Mouse (Mus musculus) small intestine, adult 2 months (tissue): ENCODE measurements around the gene Atp8b3. TPM values are rescaled to one million over a fixed set of nuclear protein-coding genes. Genes with fewer than 3 reads are reported as not detected.

Experiments used
- H3K27ac ChIP-seq: fragments of 200-500 bp; 2 replicates; pipeline ENCODE4 v1.5.1; 2012; ENCODE audit warnings: low read depth, low read length, control low read depth, inconsistent platforms; ENCODE audit not compliant: insufficient read depth
- H3K27me3 ChIP-seq: fragments of 200-500 bp; 2 replicates; pipeline ENCODE4 v1.6.1; 2012; ENCODE audit warnings: mild to moderate bottlenecking, moderate library complexity, low read length, inconsistent platforms; ENCODE audit not compliant: control insufficient read depth, insufficient read depth
- H3K36me3 ChIP-seq: fragments of 200-500 bp; 2 replicates; pipeline ENCODE4 v1.6.1; 2012; ENCODE audit warnings: mild to moderate bottlenecking, low read length, control low read depth, inconsistent platforms; ENCODE audit not compliant: control insufficient read depth, insufficient read depth
- H3K4me1 ChIP-seq: fragments of 200-500 bp; 2 replicates; pipeline ENCODE4 v1.6.1; 2012; ENCODE audit warnings: low read length, inconsistent platforms, mixed read lengths; ENCODE audit not compliant: control insufficient read depth, insufficient read depth, insufficient read length
- H3K4me3 ChIP-seq: fragments of 200-500 bp; 2 replicates; pipeline ENCODE4 v1.5.1; 2012; ENCODE audit warnings: low read depth, mild to moderate bottlenecking, control low read depth, inconsistent platforms, low read length, moderate library complexity
- CTCF ChIP-seq: fragments of 200-500 bp; IDR thresholded peaks from 2 replicates; pipeline ENCODE4 v1.5.1; 2012; ENCODE audit warnings: low read depth, mild to moderate bottlenecking, control low read depth, inconsistent platforms, low read length, moderate library complexity, mixed read lengths; ENCODE audit not compliant: insufficient replicate concordance, insufficient read length; ENCODE audit errors: extremely low read depth
- POLR2A ChIP-seq: fragments of 200-500 bp; IDR thresholded peaks from 2 replicates; pipeline ENCODE4 v1.6.1; 2012; ENCODE audit warnings: low read depth, mild to moderate bottlenecking, control low read depth, inconsistent platforms, low read length, moderate library complexity
- WGBS: fragments of 180-500 bp; shearing (Covaris S2); methylation state at CpG from one replicate; pipeline ENCODE4 v1.1.7; 2018; 5-methylcytosine and 5-hydroxymethylcytosine counted together
- polyA plus RNA-seq: library from polyadenylated mRNA; depleted of rRNA; stranded (reverse); fragments of >200 nt; gene quantifications from 2 replicates; pipeline ENCODE4 v1.2.3, GENCODE M21; 2012

The Atp8b3 gene
- polyA plus RNA-seq, 1 experiment = not detected

- WGBS = 87% methylated on average over 5 of the region's 5 CpGs
Measured at GRCm38 (mm10) chr10:80583047-80583446, 44.1 kb upstream of the Atp8b3 start.

GRCm38 (mm10) chr10:80578911-80579310, 40.0 kb upstream of the Atp8b3 start:
- peaks cover 8% of the 10 kb centered on the region; the same call in 1 of the 2 replicates for H3K36me3 ChIP-seq
- peaks cover 16% of the 10 kb centered on the region for H3K4me1 ChIP-seq
- peak overlapping the region; percentile 18; the same call in 1 of the 2 replicates for H3K27ac ChIP-seq
- H3K27me3 ChIP-seq = no peaks in the 10 kb centered on the region
- H3K4me3 ChIP-seq = peak overlapping the region; percentile 78
- 6% methylated on average over 8 of the region's 8 CpGs for whole genome bisulfite sequencing
- TF ChIP-seq CTCF (peak; percentile 67; the same call in 1 of the 2 replicates), POLR2A (no peak)

More at GRCm38 (mm10) chr10:80583047-80583446, 44.1 kb upstream of the Atp8b3 start:
- Histone ChIP-seq H3K4me1 (peaks cover 41% of the 10 kb centered on the region), H3K4me3 (no peak overlapping the region), H3K27ac (no peak overlapping the region), H3K27me3 (no peaks in the 10 kb centered on the region), H3K36me3 (peaks cover 25% of the 10 kb centered on the region; the same call in 1 of the 2 replicates)
- TF ChIP-seq POLR2A (no peak), CTCF (no peak)

- Histone ChIP-seq H3K27me3 (no peaks in the 10 kb centered on the region), H3K4me1 (peaks cover 12% of the 10 kb centered on the region), H3K4me3 (peak overlapping the region; percentile 78), H3K36me3 (peaks cover 2% of the 10 kb centered on the region; the same call in 1 of the 2 replicates), H3K27ac (peak overlapping the region; percentile 74)
- WGBS = under 1% methylated on average over 29 of the region's 29 CpGs
- TF ChIP-seq POLR2A (no peak; the same call in 1 of the 2 replicates), CTCF (peak; percentile 88)
Measured at GRCm38 (mm10) chr10:80578131-80578750, 39.3 kb upstream of the Atp8b3 start.

- TF ChIP-seq POLR2A (peak; percentile 30; the same call in 1 of the 2 replicates), CTCF (no peak)
- peaks cover 12% of the 10 kb centered on the region for H3K4me1 ChIP-seq
- H3K4me3 ChIP-seq = peak within 1 kb of the TSS; percentile 78
- no peaks in the 10 kb centered on the region for H3K36me3 ChIP-seq
- H3K27me3 ChIP-seq = no peaks in the 10 kb centered on the region
- peak within 1 kb of the TSS; percentile 89 for H3K27ac ChIP-seq
- 2% methylated on average over 90 of the region's 97 CpGs for WGBS
Measured at GRCm38 (mm10) chr10:80577195-80578130, 38.5 kb upstream of the Atp8b3 start, which contains the start of gene Klf16. Gene Klf16, minus strand, starts transcription at chr10:80577321.

- Histone ChIP-seq H3K27me3 (no peaks in the 10 kb centered on the region), H3K36me3 (no peaks in the 10 kb centered on the region), H3K4me1 (peaks cover 18% of the 10 kb centered on the region), H3K27ac (peak overlapping the region; percentile 79), H3K4me3 (peak overlapping the region; percentile 78)
- TF ChIP-seq POLR2A = no peak
- peak; percentile 29; the same call in 1 of the 2 replicates for TF ChIP-seq CTCF
- 1% methylated on average over 93 of the region's 96 CpGs for WGBS
Measured at GRCm38 (mm10) chr10:80576351-80577194, 37.6 kb upstream of the Atp8b3 start.

GRCm38 (mm10) chr10:80575925-80576324, 37.0 kb upstream of the Atp8b3 start:
- peak overlapping the region; percentile 78 for H3K4me3 ChIP-seq
- 7% methylated on average over 17 of the region's 17 CpGs for WGBS

More at GRCm38 (mm10) chr10:80575925-80576324, 37.0 kb upstream of the Atp8b3 start:
- H3K27ac ChIP-seq = no peak overlapping the region
- peaks cover 25% of the 10 kb centered on the region for H3K4me1 ChIP-seq
- no peaks in the 10 kb centered on the region for H3K27me3 ChIP-seq
- no peaks in the 10 kb centered on the region for H3K36me3 ChIP-seq
- no peak for TF ChIP-seq POLR2A
- TF ChIP-seq CTCF = no peak
